Mouse (Mus musculus) cortical plate, adult 2 months (tissue): ENCODE measurements around the gene Olfm1. TPM values are rescaled to one million over a fixed set of nuclear protein-coding genes. Genes with fewer than 3 reads are reported as not detected.
A peak's percentile ranks its signal among the peaks of the same experiment; 100 is the strongest.

Experiments used
- H3K27ac ChIP-seq: fragments of 200-500 bp; 2 replicates; pipeline ENCODE4 v1.5.1; 2012; ENCODE audit warnings: low read length, control low read depth, inconsistent platforms; ENCODE audit not compliant: insufficient read depth
- H3K4me1 ChIP-seq: fragments of 200-500 bp; 2 replicates; pipeline ENCODE4 v1.6.1; 2011; ENCODE audit warnings: low read length; ENCODE audit not compliant: control insufficient read depth, insufficient read depth
- H3K4me3 ChIP-seq: fragments of 200-500 bp; 2 replicates; pipeline ENCODE4 v1.5.1; 2011; ENCODE audit warnings: mild to moderate bottlenecking, low read length, control low read depth; ENCODE audit not compliant: insufficient read depth
- CTCF ChIP-seq: fragments of 200-500 bp; IDR thresholded peaks from 2 replicates; pipeline ENCODE4 v1.5.1; 2011; ENCODE audit warnings: mild to moderate bottlenecking, control low read depth, low read length; ENCODE audit not compliant: insufficient read depth; ENCODE audit errors: extremely low read depth
- POLR2A ChIP-seq: fragments of 200-500 bp; IDR thresholded peaks from 2 replicates; pipeline ENCODE4 v1.6.1; 2011; ENCODE audit warnings: mild to moderate bottlenecking, low read length, control low read depth; ENCODE audit not compliant: insufficient read depth; ENCODE audit errors: extremely low read depth
- polyA plus RNA-seq: library from polyadenylated mRNA; depleted of rRNA; stranded (reverse); fragments of >200 nt; gene quantifications from 2 replicates; pipeline ENCODE4 v1.2.3, GENCODE M21; 2012; rRNA removed

The Olfm1 gene
- 1,426 and 1,489 TPM in 2 replicates for polyA plus RNA-seq

DNA sequence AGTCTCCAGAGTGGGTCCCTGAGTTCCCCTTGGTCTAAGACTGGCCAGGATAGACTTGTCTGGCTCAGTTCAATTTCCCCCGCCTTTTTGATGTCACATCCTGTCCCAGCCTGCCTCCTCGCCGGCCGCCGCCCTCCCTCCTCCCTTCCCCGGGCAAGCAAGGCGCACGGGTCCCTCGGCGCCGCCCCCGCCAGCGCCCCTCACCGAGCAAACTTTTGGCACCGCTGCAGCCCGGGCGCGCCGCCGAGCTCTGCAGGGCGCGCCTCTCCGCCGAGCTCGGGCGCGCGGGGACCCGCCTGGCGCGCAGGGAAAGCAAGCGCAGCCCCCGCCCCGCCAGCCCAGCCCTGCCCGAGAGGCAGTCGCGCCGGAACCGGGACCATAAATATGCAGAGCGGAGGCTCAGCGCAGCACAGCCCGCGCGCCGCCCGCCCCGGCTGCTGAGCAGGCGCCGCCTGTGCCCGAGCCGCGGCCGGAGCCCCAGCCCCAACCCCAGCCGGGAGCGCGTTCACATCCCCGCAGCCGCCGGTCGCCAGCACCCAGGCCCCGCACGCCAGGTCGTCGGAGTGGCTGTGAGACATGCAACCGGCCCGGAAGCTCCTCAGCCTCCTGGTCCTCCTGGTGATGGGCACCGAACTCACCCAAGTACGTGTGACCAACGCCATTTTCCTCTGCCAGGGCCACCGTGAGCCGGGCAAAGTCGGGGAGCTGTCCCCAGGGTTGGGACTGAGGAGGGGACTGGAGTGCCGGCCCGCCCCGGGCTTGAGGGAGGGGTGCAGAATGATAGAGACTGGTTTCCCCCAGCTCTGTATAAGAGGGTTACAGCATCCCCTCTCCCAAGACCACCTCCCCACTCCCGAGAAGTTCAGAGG is at the start of gene Olfm1:
Gene Olfm1, plus strand, starts transcription at position 172 of the 869 bp plus-strand sequence.
- peak within 1 kb of the TSS; percentile 96 for H3K27ac ChIP-seq
- H3K4me3 ChIP-seq = peak within 1 kb of the TSS; percentile 94
- H3K4me1 ChIP-seq = peaks cover 7% of the 10 kb centered on the region
- TF ChIP-seq CTCF (no peak), POLR2A (peak; percentile 50; the same call in 1 of the 2 replicates)

DNA sequence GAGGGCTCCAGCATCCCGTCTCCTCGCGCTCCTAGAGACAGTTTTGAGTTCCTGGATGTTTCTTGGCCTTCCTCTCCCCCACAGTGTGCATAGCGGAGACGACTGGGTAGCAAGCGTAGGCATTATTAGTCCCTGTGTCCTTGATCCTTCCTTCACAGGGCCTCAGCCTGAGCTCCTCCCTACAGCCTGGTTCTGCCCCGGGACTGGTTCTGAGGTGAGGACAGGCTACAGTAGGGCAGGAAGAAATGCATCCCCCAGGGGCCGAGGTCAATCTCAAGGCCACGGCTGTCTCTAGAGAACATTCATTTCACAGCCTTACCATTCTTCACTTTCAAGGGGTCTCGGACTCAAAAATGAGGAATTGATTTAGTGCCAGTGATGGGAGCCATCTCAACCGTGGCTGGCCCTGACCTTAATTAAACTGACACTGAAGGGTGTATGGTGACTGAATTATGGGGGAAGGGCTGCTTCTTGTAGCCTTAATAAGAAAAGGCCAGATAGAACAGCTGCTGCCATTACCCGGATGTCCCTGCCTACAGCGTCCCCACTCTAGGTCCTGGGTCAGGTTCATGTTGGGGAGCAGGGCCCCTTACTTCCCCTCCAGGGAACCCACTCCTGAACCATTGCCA is 49.3 kb upstream of the Olfm1 start:
- no peak overlapping the region for H3K27ac ChIP-seq
- no peak overlapping the region for H3K4me3 ChIP-seq
- no peaks in the 10 kb centered on the region for H3K4me1 ChIP-seq
- TF ChIP-seq CTCF = no peak

DNA sequence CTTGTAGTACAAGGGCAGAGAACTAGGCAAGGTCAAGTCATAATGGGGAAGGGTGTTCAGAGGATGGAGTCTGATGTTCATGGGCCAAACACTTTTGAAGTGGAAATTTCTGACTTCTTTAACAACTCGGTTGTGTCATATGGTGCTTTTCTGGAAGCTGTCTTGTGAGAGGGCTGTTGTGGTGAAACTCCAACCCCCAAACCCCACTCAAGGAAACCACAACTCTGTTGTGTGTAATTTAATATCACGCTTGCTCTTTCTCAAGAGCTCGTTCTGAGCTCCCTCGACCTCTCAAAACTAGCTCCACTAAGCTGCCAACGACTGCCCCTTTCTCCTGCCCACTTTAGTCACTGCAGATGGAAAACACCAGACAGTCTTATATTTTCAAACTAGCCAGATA is 47.1 kb upstream of the Olfm1 start:
- TF ChIP-seq POLR2A (no peak), CTCF (no peak)
- no peak overlapping the region for H3K27ac ChIP-seq
- H3K4me3 ChIP-seq = no peak overlapping the region
- H3K4me1 ChIP-seq = no peaks in the 10 kb centered on the region

DNA sequence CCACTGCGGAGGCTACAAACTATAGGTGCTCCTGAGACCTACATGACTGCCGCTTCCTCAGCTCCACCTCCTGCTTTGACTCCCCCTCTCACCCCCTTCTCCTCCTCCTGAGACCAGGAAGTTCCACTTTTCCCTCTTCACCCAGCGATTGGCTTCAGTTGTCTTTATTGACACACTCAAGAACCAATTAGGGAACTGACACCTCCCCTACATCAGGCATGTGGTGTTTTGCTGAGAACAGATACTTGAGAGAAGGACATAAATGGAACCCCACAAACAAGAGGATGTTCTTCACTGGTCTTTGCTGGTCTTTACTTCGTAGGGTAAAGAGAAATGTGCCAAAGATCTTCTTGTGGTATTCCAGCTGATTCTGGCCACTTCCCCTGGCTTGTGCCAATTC is 46.6 kb upstream of the Olfm1 start:
- H3K27ac ChIP-seq = no peak overlapping the region
- no peaks in the 10 kb centered on the region for H3K4me1 ChIP-seq
- TF ChIP-seq POLR2A (no peak), CTCF (no peak)
- H3K4me3 ChIP-seq = no peak overlapping the region

DNA sequence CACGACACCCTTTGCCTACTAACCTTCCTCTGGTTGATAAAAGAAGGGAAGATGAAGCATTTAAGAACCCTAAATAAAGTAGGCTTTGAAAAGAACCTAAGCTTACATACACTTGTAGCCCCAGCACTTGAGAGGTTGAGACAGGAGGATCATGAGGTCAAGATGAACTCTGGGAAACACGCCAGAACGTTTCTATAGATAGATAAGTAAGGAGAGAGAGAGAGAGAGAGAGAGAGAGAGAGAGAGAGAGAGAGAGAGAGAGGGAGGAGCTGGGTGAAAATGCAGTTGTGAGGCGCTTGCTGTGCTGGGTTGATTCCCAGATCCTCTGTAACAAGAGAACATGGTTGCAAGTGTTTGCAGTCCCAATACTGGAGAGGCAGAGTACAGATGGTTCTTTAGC is 46.1 kb upstream of the Olfm1 start:
- Histone ChIP-seq H3K4me1 (no peaks in the 10 kb centered on the region), H3K27ac (no peak overlapping the region), H3K4me3 (no peak overlapping the region)
- TF ChIP-seq POLR2A (no peak), CTCF (no peak)

DNA sequence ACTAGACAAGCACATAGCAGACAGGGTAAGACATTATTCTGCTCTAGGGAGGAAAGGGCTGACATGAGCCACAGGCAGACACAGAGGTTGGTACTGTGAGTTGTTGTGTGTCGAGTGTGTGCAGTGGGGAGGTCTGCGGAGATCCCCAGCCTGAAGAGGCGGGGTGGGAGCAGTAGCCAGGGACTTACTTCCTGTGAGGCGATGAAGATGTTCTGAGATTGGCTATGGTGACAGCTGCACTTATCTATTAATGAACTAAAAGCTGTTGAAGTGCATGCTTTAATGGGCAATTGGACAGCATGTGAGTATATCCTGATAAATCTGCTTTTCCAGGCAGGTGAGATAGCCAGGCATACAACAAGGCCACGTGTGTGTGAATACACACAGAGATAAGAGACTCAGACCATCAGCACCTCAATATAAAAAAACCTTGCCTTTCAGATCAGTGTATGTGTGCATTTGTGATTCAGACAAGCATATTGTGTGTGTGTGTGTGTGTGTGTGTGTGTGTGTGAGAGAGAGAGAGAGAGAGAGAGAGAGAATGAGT is 45.5 kb upstream of the Olfm1 start:
- TF ChIP-seq CTCF (no peak), POLR2A (no peak)
- Histone ChIP-seq H3K27ac (no peak overlapping the region), H3K4me1 (no peaks in the 10 kb centered on the region), H3K4me3 (no peak overlapping the region)

DNA sequence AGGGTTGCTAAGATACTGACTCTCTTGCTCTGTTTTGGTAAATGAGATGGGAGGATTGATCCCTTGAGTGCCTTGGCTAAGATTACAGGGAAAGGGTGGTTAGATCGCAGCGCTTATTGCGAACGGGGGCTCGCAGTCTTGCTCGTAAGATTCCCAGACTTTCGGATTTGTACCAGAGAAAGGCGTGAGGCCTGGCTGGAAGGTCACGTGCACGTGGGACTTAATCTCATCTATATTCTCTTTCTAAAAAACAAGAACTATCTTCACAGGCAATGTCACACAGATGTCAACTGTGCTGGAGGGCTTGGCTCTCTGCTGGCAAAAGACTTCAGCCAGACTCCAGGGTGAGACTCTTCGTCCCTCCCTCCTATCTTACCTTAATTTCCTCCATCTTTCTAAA is 43.1 kb upstream of the Olfm1 start:
- H3K27ac ChIP-seq = no peak overlapping the region
- H3K4me3 ChIP-seq = no peak overlapping the region
- TF ChIP-seq POLR2A (no peak), CTCF (no peak)

DNA sequence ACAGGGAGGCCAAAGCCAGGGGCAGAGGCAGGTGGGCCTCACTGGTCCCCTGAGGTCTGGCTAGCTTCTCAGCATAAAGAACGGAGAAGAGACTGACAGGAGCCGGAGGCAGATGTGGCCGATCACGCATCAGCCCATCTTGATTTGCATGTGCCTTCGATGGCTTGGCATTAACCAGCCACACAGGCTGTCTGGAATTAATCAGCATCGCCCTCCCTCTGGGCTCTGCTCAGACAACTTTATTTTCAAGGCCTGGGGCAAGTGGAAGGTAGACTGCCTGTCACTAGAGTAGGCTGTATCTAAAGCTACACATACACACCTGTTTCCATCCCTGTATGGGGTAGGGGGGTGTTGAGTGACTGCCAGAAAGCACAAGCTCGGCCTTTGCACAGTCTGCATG is 32.2 kb upstream of the Olfm1 start:
- H3K4me3 ChIP-seq = no peak overlapping the region
- TF ChIP-seq POLR2A = no peak
- no peak for TF ChIP-seq CTCF
- H3K4me1 ChIP-seq = no peaks in the 10 kb centered on the region; the same call in 1 of the 2 replicates
- no peak overlapping the region for H3K27ac ChIP-seq

More for the DNA sequence above, 43.1 kb upstream of the Olfm1 start:
- no peaks in the 10 kb centered on the region for H3K4me1 ChIP-seq

DNA sequence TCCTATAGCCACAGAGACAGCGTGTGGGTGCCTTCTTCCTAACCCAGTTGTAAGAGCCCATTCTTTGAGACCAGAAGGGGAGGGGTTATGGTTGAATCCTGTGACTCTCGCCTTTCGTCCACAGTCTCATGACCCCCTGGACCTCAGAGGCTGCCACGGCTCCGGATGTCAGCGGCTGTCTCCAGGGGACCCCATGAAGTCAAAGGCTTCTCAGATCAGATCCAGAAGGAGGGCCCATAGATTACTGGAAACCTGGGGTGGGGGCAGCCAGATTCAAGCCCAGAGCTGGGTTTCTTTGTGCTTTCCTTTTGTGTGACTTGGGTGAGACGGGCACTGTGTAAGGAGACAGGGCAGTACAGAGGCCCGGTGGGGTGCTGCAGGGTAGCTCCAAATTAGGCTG is 27.2 kb upstream of the Olfm1 start:
- H3K27ac ChIP-seq = no peak overlapping the region
- H3K4me3 ChIP-seq = no peak overlapping the region
- H3K4me1 ChIP-seq = peaks cover 12% of the 10 kb centered on the region
- no peak for TF ChIP-seq CTCF
- TF ChIP-seq POLR2A = no peak

DNA sequence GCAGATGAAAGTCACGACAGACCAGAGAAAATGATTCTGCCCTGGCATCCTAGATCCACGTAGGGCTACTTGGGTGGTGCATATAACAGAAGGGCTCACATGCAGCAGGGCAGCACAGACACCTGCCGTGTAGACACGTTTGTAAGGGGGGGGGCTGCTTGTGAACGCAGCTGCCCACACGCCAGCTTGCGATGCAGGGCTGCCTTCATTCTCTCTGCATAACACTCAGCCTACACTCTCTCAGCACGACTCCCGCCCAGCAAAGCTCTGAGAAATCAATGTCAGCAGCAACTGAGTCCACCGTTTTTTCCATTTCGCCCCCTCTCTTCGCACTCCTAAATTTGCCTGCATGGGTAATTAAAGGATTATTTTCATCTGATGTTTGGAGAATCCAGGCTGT is 23.5 kb upstream of the Olfm1 start:
- Histone ChIP-seq H3K27ac (peak overlapping the region; percentile 7), H3K4me3 (no peak overlapping the region), H3K4me1 (peaks cover 20% of the 10 kb centered on the region)
- TF ChIP-seq POLR2A (0 out of 2 replicates have a peak, but pooled peaks have one; percentile 7), CTCF (no peak)
